Mouse (Mus musculus): ENCODE measurements at regions not wholly inside any gene's neighbourhood (a gene's known extent, or its start where the extent isn't known, plus 50 kb on each side); places are given as distances from the start of the nearest gene placed in this dataset.

DNA sequence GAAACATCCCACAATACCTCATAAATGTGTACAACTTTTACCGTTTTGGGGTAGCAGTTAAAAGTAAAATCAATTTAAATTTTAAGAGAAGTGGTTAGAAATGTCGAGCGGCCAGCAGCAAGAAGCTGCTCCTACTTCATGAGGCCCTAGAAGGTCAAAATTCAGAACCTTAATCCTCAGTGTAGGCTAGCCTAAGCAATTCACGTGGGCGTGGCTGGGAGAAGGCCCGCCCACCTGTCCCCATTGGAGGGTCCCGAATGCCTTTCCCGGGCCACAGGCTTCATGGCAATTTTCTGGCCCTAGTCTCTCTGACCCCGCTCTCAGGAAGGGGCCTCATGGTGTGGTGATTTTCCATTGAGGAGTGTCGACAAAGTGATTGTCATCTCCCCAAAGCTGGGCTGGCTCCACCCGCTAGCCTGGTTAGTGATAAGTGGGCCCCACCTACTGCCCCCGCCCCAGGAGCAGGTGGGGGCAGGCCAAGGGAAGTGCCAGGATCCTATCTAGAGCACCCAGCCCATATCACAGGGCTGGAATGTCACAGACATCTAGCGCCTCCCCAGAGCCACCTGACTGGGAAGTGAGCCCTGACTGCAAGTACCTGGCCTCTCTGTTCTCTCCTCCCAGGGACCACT lies 93.3 kb downstream of the Cyp26b1 start:
- no peak for TF ChIP-seq CTCF (IDR thresholded peaks at IDR 0.05; ENCODE audit: low read depth)
- TF ChIP-seq EP300 (IDR thresholded peaks at IDR 0.05; ENCODE audit: low read depth) = no peak
